Mouse (Mus musculus) neural tube, postnatal 0 days (tissue): ENCODE data around the gene Cartpt. TPM values are rescaled to one million over a fixed set of nuclear protein-coding genes. Genes with fewer than 3 reads are reported as not detected.

Experiments used
- polyA plus RNA-seq: library from polyadenylated mRNA; unstranded; fragments of >200 nt; fragmentation: Nextera tagmentation; extraction: Ambion mirVana; gene quantifications from 2 replicates; pipeline ENCODE4 v1.2.1, GENCODE M21; 2015

The Cartpt gene
- polyA plus RNA-seq = 83.1 and 94.9 TPM in 2 replicates

DNA sequence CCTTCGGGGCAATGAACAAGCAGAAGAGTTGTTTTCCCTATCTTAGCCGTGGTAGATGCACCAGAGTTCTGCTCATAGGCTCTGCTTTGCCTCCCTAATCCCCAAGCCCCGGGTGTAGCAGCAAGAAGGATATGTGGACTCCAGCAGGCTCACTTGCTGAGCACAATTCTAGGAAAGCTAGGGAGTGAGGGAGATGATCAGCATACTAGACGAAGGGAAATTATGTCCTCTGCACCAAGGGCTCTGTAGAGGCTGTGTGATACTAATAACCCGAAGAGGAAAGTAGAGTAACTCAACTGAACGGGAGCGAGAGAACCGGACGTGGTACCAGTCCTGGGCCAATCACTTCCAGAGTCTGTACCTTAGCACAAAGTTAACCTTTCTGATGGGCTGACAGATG lies at the start of gene Cartpt:
TSS of gene Cartpt (minus strand) at position 127 of the 400 bp plus-strand sequence.

Other genes with a start within 250 kb of the Cartpt start
- 34.8 and 38.0 TPM in 2 replicates for gene Mccc2, start 114.5 kb upstream of the Cartpt start, polyA plus RNA-seq
- gene Bdp1, start 203.0 kb upstream of the Cartpt start, polyA plus RNA-seq = 22.2 and 24.3 TPM in 2 replicates
- 265 and 282 TPM in 2 replicates for gene Serf1, start 206.9 kb upstream of the Cartpt start, polyA plus RNA-seq
- 34.5 and 38.5 TPM in 2 replicates for gene Smn1, start 223.8 kb upstream of the Cartpt start, polyA plus RNA-seq